Mouse (Mus musculus) heart, postnatal 0 days (tissue): ENCODE measurements at regions not wholly inside any gene's neighbourhood (a gene's known extent, or its start where the extent isn't known, plus 50 kb on each side); places are given as distances from the start of the nearest gene placed in this dataset.

Experiments
- CTCF ChIP-seq: IDR thresholded peaks from 2 replicates; pipeline ENCODE4 v1.5.1; 2016; ENCODE audit warnings: antibody characterized with exemption, control low read depth, low read depth
- EP300 ChIP-seq: IDR thresholded peaks from 2 replicates; pipeline ENCODE4 v1.6.1; 2016; ENCODE audit warnings: antibody characterized with exemption, low read depth

GRCm38 (mm10) chr4:9184451-9185121 lies 945.7 kb upstream of the Car8 start:
- TF ChIP-seq EP300 (no peak), CTCF (no peak)
